Comparison of ENCODE assay signal across 15 mouse cellular contexts in the genomic region with DNA sequence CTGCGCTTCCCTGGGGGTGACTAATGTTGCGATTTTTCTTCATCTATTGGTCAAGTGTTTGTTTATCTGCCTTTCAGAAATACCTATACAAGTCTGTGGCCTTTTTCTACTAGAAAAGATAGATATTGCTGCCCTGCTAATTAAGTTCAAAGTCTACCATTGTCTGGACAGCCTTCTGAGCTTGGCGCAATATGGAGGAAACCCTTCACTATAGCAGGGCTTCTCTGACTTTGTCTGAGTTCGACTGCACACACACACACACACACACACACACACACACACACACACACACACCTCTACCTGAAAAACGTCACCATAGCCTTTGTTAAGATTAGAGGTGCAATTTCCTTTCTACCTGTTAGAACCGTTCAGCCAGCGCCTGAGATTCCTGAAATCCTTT.
A peak's percentile ranks its signal among the peaks of the same experiment; 100 is the strongest.
DNase-seq lines count a peak whose midpoint lies in the region; ATAC-seq and TF ChIP-seq lines count a peak whose summit lies in the region.
"Had no signal": no experiment of that assay in that cellular context is flagged by ENCODE, and none has a peak within 500 bp of the region (broad histone marks: within the 10 kb centered on the region; RNA-seq: fewer than 3 reads in every experiment).

No protein-coding gene starts in this region.

- H3K4me1 ChIP-seq in midbrain, embryonic 12.5 days: peaks cover 13% of the 10 kb centered on the region; the same call in 1 of the 2 replicates
- peaks cover 8% of the 10 kb centered on the region for H3K4me1 ChIP-seq in midbrain, embryonic 10.5 days
- peaks cover 8% of the 10 kb centered on the region for H3K4me1 ChIP-seq in hindbrain, embryonic 12.5 days
- H3K4me1 ChIP-seq in hindbrain, postnatal 0 days (ENCODE audit: insufficient read depth, low read length): peaks cover 4% of the 10 kb centered on the region; the same call in 1 of the 2 replicates
- peaks cover 9% of the 10 kb centered on the region for H3K4me1 ChIP-seq in neural tube, embryonic 15.5 days

- H3K36me3 ChIP-seq in midbrain, embryonic 12.5 days: no peaks in the 10 kb centered on the region
- no peaks in the 10 kb centered on the region for H3K36me3 ChIP-seq in midbrain, embryonic 10.5 days
- H3K36me3 ChIP-seq in hindbrain, embryonic 12.5 days: no peaks in the 10 kb centered on the region
- no peaks in the 10 kb centered on the region for H3K36me3 ChIP-seq in hindbrain, postnatal 0 days (ENCODE audit: insufficient read depth, low read length)
- no peaks in the 10 kb centered on the region for H3K36me3 ChIP-seq in neural tube, embryonic 15.5 days
- H3K36me3 ChIP-seq: G1E had no signal

- H3K4me2 ChIP-seq in midbrain, embryonic 12.5 days (replicated peaks): no peak overlapping the region
- H3K4me2 ChIP-seq in hindbrain, embryonic 12.5 days (replicated peaks): no peak overlapping the region
- no peak overlapping the region for H3K4me2 ChIP-seq in hindbrain, postnatal 0 days (ENCODE audit: low read depth, low read length)
- no peak overlapping the region for H3K4me2 ChIP-seq in neural tube, embryonic 15.5 days
- H3K4me2 ChIP-seq: liver, embryonic 11.5 days had no signal

- no peak overlapping the region for H3K9ac ChIP-seq in midbrain, embryonic 12.5 days (replicated peaks)
- H3K9ac ChIP-seq in hindbrain, embryonic 12.5 days: no peak overlapping the region
- no peak overlapping the region for H3K9ac ChIP-seq in hindbrain, postnatal 0 days (replicated peaks; ENCODE audit: low read length)
- no peak overlapping the region for H3K9ac ChIP-seq in neural tube, embryonic 15.5 days (replicated peaks)

- WGBS in midbrain, embryonic 12.5 days: 78% methylated on average over 7 of the region's 7 CpGs
- 82% methylated on average over 7 of the region's 7 CpGs for WGBS in midbrain, embryonic 10.5 days
- 67% methylated on average over 7 of the region's 7 CpGs for WGBS in hindbrain, embryonic 12.5 days
- WGBS in hindbrain, postnatal 0 days: 58% methylated on average over 7 of the region's 7 CpGs
- WGBS in neural tube, embryonic 15.5 days: 58% methylated on average over 7 of the region's 7 CpGs

- H3K27ac ChIP-seq in midbrain, embryonic 12.5 days (replicated peaks): peak overlapping the region; percentile 65
- H3K27ac ChIP-seq in midbrain, embryonic 10.5 days (replicated peaks): no peak overlapping the region
- peak overlapping the region; percentile 6; the same call in 1 of the 2 replicates for H3K27ac ChIP-seq in hindbrain, embryonic 12.5 days
- peak overlapping the region; percentile 75 for H3K27ac ChIP-seq in hindbrain, postnatal 0 days
- H3K27ac ChIP-seq in neural tube, embryonic 15.5 days (replicated peaks): peak overlapping the region; percentile 51
- H3K27ac ChIP-seq: macrophage had no signal

- DNase-seq in midbrain, embryonic 10.5 days (ENCODE audit: low spot score): no peak
- DNase-seq in hindbrain, postnatal 0 days (ENCODE audit: low spot score): no peak
- DNase-seq in cerebellum, adult 8-10 months: no peak
- DNase-seq in cerebellum, postnatal 14 days: no peak
- DNase-seq: heart, adult 11 months; kidney, adult 2 months; kidney, postnatal 25 days; lung, adult 2 months had no signal

- no peak overlapping the region for H3K4me3 ChIP-seq in midbrain, embryonic 12.5 days
- no peak overlapping the region for H3K4me3 ChIP-seq in midbrain, embryonic 10.5 days
- H3K4me3 ChIP-seq in hindbrain, embryonic 12.5 days: no peak overlapping the region
- H3K4me3 ChIP-seq in hindbrain, postnatal 0 days (ENCODE audit: low read length): no peak overlapping the region
- no peak overlapping the region for H3K4me3 ChIP-seq in neural tube, embryonic 15.5 days (replicated peaks)

- TF ChIP-seq CTCF in hindbrain, postnatal 0 days (IDR thresholded peaks at IDR 0.05; ENCODE audit: low read depth): no peak

- 0 out of 2 replicates have a peak, but pooled peaks have one; percentile 30 for ATAC-seq in midbrain, embryonic 12.5 days (ENCODE audit: low FRiP score, low read depth)
- peak; percentile 52 for ATAC-seq in hindbrain, embryonic 12.5 days (ENCODE audit: low FRiP score)
- peak; percentile 25; the same call in 1 of the 2 replicates for ATAC-seq in hindbrain, postnatal 0 days
- no peak for ATAC-seq in neural tube, embryonic 15.5 days (ENCODE audit: low FRiP score)
- ATAC-seq: CD4-positive, CD25-positive, alpha-beta regulatory T cell, adult 4 months had no signal

- H3K27me3 ChIP-seq in midbrain, embryonic 12.5 days: no peaks in the 10 kb centered on the region
- H3K27me3 ChIP-seq in midbrain, embryonic 10.5 days (ENCODE audit: low read depth, poor library complexity, severe bottlenecking): no peaks in the 10 kb centered on the region
- no peaks in the 10 kb centered on the region for H3K27me3 ChIP-seq in hindbrain, embryonic 12.5 days
- H3K27me3 ChIP-seq in hindbrain, postnatal 0 days (ENCODE audit: insufficient read depth, low read length): no peaks in the 10 kb centered on the region
- no peaks in the 10 kb centered on the region for H3K27me3 ChIP-seq in neural tube, embryonic 15.5 days (replicated peaks)

- H3K9me3 ChIP-seq in midbrain, embryonic 12.5 days: no peaks in the 10 kb centered on the region
- 0 out of 2 replicates have a peak, but pooled peaks cover 3% of the 10 kb centered on the region for H3K9me3 ChIP-seq in midbrain, embryonic 10.5 days (replicated peaks)
- H3K9me3 ChIP-seq in hindbrain, embryonic 12.5 days (replicated peaks): no peaks in the 10 kb centered on the region
- H3K9me3 ChIP-seq in hindbrain, postnatal 0 days (ENCODE audit: low read length): no peaks in the 10 kb centered on the region
- H3K9me3 ChIP-seq in neural tube, embryonic 15.5 days (replicated peaks): no peaks in the 10 kb centered on the region
